Mouse (Mus musculus) ES-E14 (cell line): Measurements from ENCODE around the gene Ptbp2. TPM values are rescaled to one million over a fixed set of nuclear protein-coding genes. Genes with fewer than 3 reads are reported as not detected.

Source experiments
- DNase-seq: peaks from one replicate; pipeline ENCODE4 v3.0.0-alpha.2; 2013; ENCODE audit warnings: low read depth, low spot score
- H3K27ac ChIP-seq: 2 replicates; pipeline ENCODE4 v1.5.1; 2012; ENCODE audit warnings: low read depth, mild to moderate bottlenecking, low read length, moderate library complexity, mixed read lengths; ENCODE audit not compliant: poor library complexity, insufficient read depth, severe bottlenecking
- H3K36me3 ChIP-seq: 2 replicates; pipeline ENCODE4 v1.6.1; 2012; ENCODE audit warnings: mild to moderate bottlenecking, low read length, moderate library complexity, mixed read lengths; ENCODE audit not compliant: control insufficient read depth, poor library complexity, insufficient read depth, severe bottlenecking
- H3K4me1 ChIP-seq, 2 experiments: fragments of 150-350 bp in 1 of 2; sonication (generic) in 1 of 2; 2 replicates each; pipeline ENCODE4 v1.6.1; 2012; ENCODE audit warnings: low read length in 2 of 2, mild to moderate bottlenecking in 1 of 2, mixed read lengths in 1 of 2; ENCODE audit not compliant: control insufficient read depth in 2 of 2, insufficient read depth in 2 of 2, poor library complexity in 1 of 2
- H3K4me3 ChIP-seq, 2 experiments: fragments of 150-350 bp in 1 of 2; sonication (generic) in 1 of 2; 2 replicates each; pipeline ENCODE4 v1.5.1; 2012; ENCODE audit warnings: low read length in 2 of 2, low read depth in 1 of 2, mild to moderate bottlenecking in 1 of 2, mixed read lengths in 1 of 2; ENCODE audit not compliant: insufficient read depth in 1 of 2, poor library complexity in 1 of 2, severe bottlenecking in 1 of 2
- H3K9ac ChIP-seq: 2 replicates; pipeline ENCODE4 v1.6.1; 2012; ENCODE audit warnings: low read depth, mild to moderate bottlenecking, low read length, mixed read lengths; ENCODE audit not compliant: poor library complexity, insufficient read depth, severe bottlenecking
- H3K9me3 ChIP-seq: fragments of 150-350 bp; sonication (generic); 2 replicates; pipeline ENCODE4 v1.6.1; 2012; ENCODE audit warnings: low read depth, mild to moderate bottlenecking, low read length; ENCODE audit not compliant: control insufficient read depth, insufficient read depth
- CHD2 ChIP-seq: IDR thresholded peaks from 2 replicates; pipeline ENCODE4 v1.6.1; 2014; ENCODE audit warnings: mild to moderate bottlenecking, low read depth, low read length, inconsistent platforms
- HCFC1 ChIP-seq: IDR thresholded peaks from 2 replicates; pipeline ENCODE4 v1.6.1; 2012; ENCODE audit warnings: low read length, inconsistent platforms, borderline replicate concordance; ENCODE audit not compliant: insufficient read depth
- MAFK ChIP-seq: IDR thresholded peaks from 2 replicates; pipeline ENCODE4 v1.6.1; 2014; ENCODE audit warnings: mild to moderate bottlenecking, low read depth, low read length, inconsistent platforms; ENCODE audit not compliant: insufficient read depth
- ZC3H11A ChIP-seq: IDR thresholded peaks from 2 replicates; pipeline ENCODE4 v1.6.1; 2012; ENCODE audit warnings: low read depth, mild to moderate bottlenecking, inconsistent platforms, low read length, borderline replicate concordance
- ZNF384 ChIP-seq: IDR thresholded peaks from 2 replicates; pipeline ENCODE4 v1.6.1; 2012; ENCODE audit warnings: low read depth, low read length, inconsistent platforms
- in situ Hi-C, 2 experiments: fragments of 600-800 bp; cut with MboI; formaldehyde crosslinking; loops; one replicate each; pipeline ENCODE4 v1.15.1; 2025; ENCODE audit warnings: low sequenced_read_pairs in 2 of 2, inconsistent platforms in 1 of 2; ENCODE audit not compliant: unreplicated experiment in 2 of 2
- total RNA-seq: library from RNA; depleted of rRNA; stranded (reverse); fragments of 300-350 nt; gene quantifications from 2 replicates; pipeline ENCODE4 v1.2.3, GENCODE M21; 2012; rRNA removed

Ptbp2 gene
- total RNA-seq = 32.9 and 35.4 TPM in 2 replicates

- in situ Hi-C loops = no loop called here
These were observed at the start of gene Ptbp2 for GRCm38 (mm10) chr3:119784366-119784765. Ptbp2 (minus strand) TSS chr3:119784466.

GRCm38 (mm10) chr3:119814678-119815077, 30.4 kb upstream of the Ptbp2 start:
- no peaks in the 10 kb centered on the region for H3K4me1 ChIP-seq
- H3K9ac ChIP-seq = no peak overlapping the region
- no peak overlapping the region for H3K27ac ChIP-seq
- H3K4me3 ChIP-seq = no peak overlapping the region
- in situ Hi-C loops = no loop called here
- TF ChIP-seq ZC3H11A (no peak), HCFC1 (no peak), CHD2 (no peak), ZNF384 (no peak), MAFK (no peak)
- no peaks in the 10 kb centered on the region for H3K36me3 ChIP-seq
- H3K9me3 ChIP-seq = no peaks in the 10 kb centered on the region
- no peak for DNase-seq

More at GRCm38 (mm10) chr3:119784366-119784765, at the start of gene Ptbp2:
- peak within 1 kb of the TSS; percentile 83; the same call in 1 of the 2 replicates for H3K27ac ChIP-seq
- H3K9ac ChIP-seq = peak within 1 kb of the TSS; percentile 95
- H3K36me3 ChIP-seq = no peaks in the 10 kb centered on the region
- DNase-seq = no peak
- peaks cover 0 to 2% of the 10 kb centered on the region in 2 experiments; a peak in 1 of 4 replicates for H3K4me1 ChIP-seq
- TF ChIP-seq ZC3H11A (no peak), ZNF384 (no peak), HCFC1 (no peak), MAFK (no peak), CHD2 (no peak)
- H3K9me3 ChIP-seq = no peaks in the 10 kb centered on the region
- peak within 1 kb of the TSS; percentile 77 to 92 for H3K4me3 ChIP-seq

GRCm38 (mm10) chr3:119806123-119806522, 21.9 kb upstream of the Ptbp2 start:
- no peaks in the 10 kb centered on the region for H3K36me3 ChIP-seq
- no peak for DNase-seq
- no peaks in the 10 kb centered on the region for H3K9me3 ChIP-seq
- in situ Hi-C loops = no loop called here
- no peak overlapping the region for H3K9ac ChIP-seq
- no peak overlapping the region for H3K4me3 ChIP-seq
- H3K27ac ChIP-seq = no peak overlapping the region
- H3K4me1 ChIP-seq = no peaks in the 10 kb centered on the region
- TF ChIP-seq HCFC1 = no peak
- no peak for TF ChIP-seq MAFK
- TF ChIP-seq ZC3H11A = no peak
- no peak for TF ChIP-seq ZNF384
- TF ChIP-seq CHD2 = no peak

GRCm38 (mm10) chr3:119794677-119795365, 10.6 kb upstream of the Ptbp2 start:
- Histone ChIP-seq H3K27ac (no peak overlapping the region), H3K36me3 (no peaks in the 10 kb centered on the region), H3K4me3 (no peak overlapping the region), H3K9me3 (no peaks in the 10 kb centered on the region), H3K4me1 (no peaks in the 10 kb centered on the region), H3K9ac (no peak overlapping the region)
- in situ Hi-C loops = no loop called here
- no peak for TF ChIP-seq ZNF384
- TF ChIP-seq CHD2 = no peak
- TF ChIP-seq HCFC1 = no peak
- TF ChIP-seq MAFK = no peak
- no peak for TF ChIP-seq ZC3H11A
- no peak for DNase-seq
